Mouse (Mus musculus) spleen, postnatal 4 days (tissue): ENCODE measurements around the gene Stk32b.

Experiments
- DNase-seq, 2 experiments: peaks; one replicate each; pipeline ENCODE4 v3.0.0; 2022; ENCODE audit warnings: low spot score in 2 of 2

Stk32b gene

GRCm38 (mm10) chr5:37716505-37717372 lies at the start of gene Stk32b:
Gene Stk32b (minus strand): TSS chr5:37717171.
- DNase-seq = no peak

- no peak for DNase-seq
Observed at GRCm38 (mm10) chr5:37765851-37766250, 48.9 kb upstream of the Stk32b start.

- no peak for DNase-seq
Observed at GRCm38 (mm10) chr5:37762046-37762445, 45.1 kb upstream of the Stk32b start.

- no peak for DNase-seq
Observed at GRCm38 (mm10) chr5:37753366-37753765, 36.4 kb upstream of the Stk32b start.

- DNase-seq = no peak
Observed at GRCm38 (mm10) chr5:37752027-37752967, 35.3 kb upstream of the Stk32b start.

- DNase-seq = no peak
Observed at GRCm38 (mm10) chr5:37743889-37744707, 27.1 kb upstream of the Stk32b start.

- DNase-seq = no peak
Observed at GRCm38 (mm10) chr5:37736213-37736612, 19.2 kb upstream of the Stk32b start.

- DNase-seq = no peak
Observed at GRCm38 (mm10) chr5:37735224-37735623, 18.3 kb upstream of the Stk32b start, which contains the start of gene Cytl1. Gene Cytl1 (plus strand): TSS chr5:37735519.

- DNase-seq = no peak
Observed at GRCm38 (mm10) chr5:37730781-37731180, 13.8 kb upstream of the Stk32b start.

GRCm38 (mm10) chr5:37725220-37725886 lies 8.4 kb upstream of the Stk32b start:
- DNase-seq = no peak

- DNase-seq = no peak
Observed at GRCm38 (mm10) chr5:37720670-37721069, 3.7 kb upstream of the Stk32b start.

- DNase-seq = no peak
Observed at GRCm38 (mm10) chr5:37717384-37717963, 503 bp upstream of the Stk32b start.

- no peak for DNase-seq
Observed at GRCm38 (mm10) chr5:37709257-37709904, 7.6 kb downstream of the Stk32b start.

- DNase-seq = no peak
Observed at GRCm38 (mm10) chr5:37708124-37708523, 8.8 kb downstream of the Stk32b start.

GRCm38 (mm10) chr5:37704962-37705361 lies 12.0 kb downstream of the Stk32b start:
- DNase-seq = no peak

- no peak for DNase-seq
Observed at GRCm38 (mm10) chr5:37699757-37700156, 17.2 kb downstream of the Stk32b start.

- no peak for DNase-seq
Observed at GRCm38 (mm10) chr5:37697286-37697685, 19.7 kb downstream of the Stk32b start.

GRCm38 (mm10) chr5:37695773-37696172 lies 21.2 kb downstream of the Stk32b start:
- DNase-seq = no peak

GRCm38 (mm10) chr5:37692759-37693158 lies 24.2 kb downstream of the Stk32b start:
- no peak for DNase-seq

GRCm38 (mm10) chr5:37670781-37671180 lies 46.2 kb downstream of the Stk32b start:
- no peak for DNase-seq
